Mouse (Mus musculus) embryonic facial prominence, embryonic 11.5 days (tissue): ENCODE measurements around the gene Syne2. TPM values are rescaled to one million over a fixed set of nuclear protein-coding genes. Genes with fewer than 3 reads are reported as not detected.

Experiments used
- ATAC-seq: fragments of 200-750 bp; cut with Nextera tagmentation; replicated peaks from 2 replicates; pipeline ENCODE4 v1.8.0; 2017; ENCODE audit warnings: low read depth; ENCODE audit not compliant: insufficient number of reproducible peaks, low FRiP score, low TSS enrichment
- DNase-seq: peaks from one replicate; pipeline ENCODE4 v3.0.0-alpha.2; 2015; ENCODE audit warnings: low spot score
- H3K27ac ChIP-seq: fragments of 300-500 bp; sonication (generic); replicated peaks from 2 replicates; pipeline ENCODE4 v1.5.1; 2014; ENCODE audit warnings: mild to moderate bottlenecking, low read depth, low read length, control low read depth
- H3K27me3 ChIP-seq: fragments of 300-500 bp; sonication (generic); 2 replicates; pipeline ENCODE4 v1.6.1; 2014; ENCODE audit warnings: mild to moderate bottlenecking, low read length, moderate library complexity, mixed read lengths; ENCODE audit not compliant: control insufficient read depth, insufficient read depth
- H3K36me3 ChIP-seq: fragments of 300-500 bp; sonication (generic); replicated peaks from 2 replicates; pipeline ENCODE4 v1.6.1; 2014; ENCODE audit warnings: low read depth, mild to moderate bottlenecking, low read length, moderate library complexity, mixed read lengths; ENCODE audit not compliant: control insufficient read depth, insufficient read depth
- H3K4me1 ChIP-seq: fragments of 300-500 bp; sonication (generic); 2 replicates; pipeline ENCODE4 v1.6.1; 2014; ENCODE audit warnings: low read length, mixed read lengths; ENCODE audit not compliant: control insufficient read depth, insufficient read depth
- H3K4me2 ChIP-seq: fragments of 300-500 bp; sonication (generic); 2 replicates; pipeline ENCODE4 v1.6.1; 2014; ENCODE audit warnings: low read depth, mild to moderate bottlenecking, control low read depth, low read length, moderate library complexity
- H3K4me3 ChIP-seq: fragments of 300-500 bp; sonication (generic); 2 replicates; pipeline ENCODE4 v1.5.1; 2014; ENCODE audit warnings: low read depth, low read length, control low read depth
- H3K9ac ChIP-seq: fragments of 300-500 bp; sonication (generic); replicated peaks from 2 replicates; pipeline ENCODE4 v1.6.1; 2014; ENCODE audit warnings: mild to moderate bottlenecking, control low read depth, low read length
- H3K9me3 ChIP-seq: fragments of 300-500 bp; sonication (generic); replicated peaks from 2 replicates; pipeline ENCODE4 v1.6.1; 2016; ENCODE audit warnings: mild to moderate bottlenecking, low read length, inconsistent platforms, mixed read lengths; ENCODE audit not compliant: control insufficient read depth
- WGBS: fragments of 180-500 bp; shearing (Covaris S2); extraction: QIAGEN DNeasy Blood & Tissue Kit; methylation state at CpG from one replicate; pipeline ENCODE4 v1.1.7; 2014; 5-methylcytosine and 5-hydroxymethylcytosine counted together
- polyA plus RNA-seq: library from polyadenylated mRNA; unstranded; fragments of >200 nt; fragmentation: Nextera tagmentation; extraction: Ambion mirVana; gene quantifications from 2 replicates; pipeline ENCODE4 v1.2.1, GENCODE M21; 2014

Syne2 gene
- polyA plus RNA-seq, 1 experiment from 2014 or later = 73.0 TPM

GRCm38 (mm10) chr12:76104596-76105351, 286.8 kb downstream of the Syne2 start:
- Histone ChIP-seq H3K27me3 (no peaks in the 10 kb centered on the region), H3K4me2 (no peak overlapping the region), H3K9me3 (no peaks in the 10 kb centered on the region), H3K36me3 (peaks cover 35% of the 10 kb centered on the region), H3K27ac (no peak overlapping the region), H3K4me3 (no peak overlapping the region), H3K9ac (no peak overlapping the region), H3K4me1 (no peaks in the 10 kb centered on the region)
- whole genome bisulfite sequencing = 92% methylated on average over 20 of the region's 20 CpGs
- no peak for ATAC-seq
- DNase-seq = no peak

- H3K27me3 ChIP-seq = no peaks in the 10 kb centered on the region
- H3K4me2 ChIP-seq = no peak overlapping the region
- no peak overlapping the region for H3K27ac ChIP-seq
- no peak overlapping the region for H3K9ac ChIP-seq
- no peak overlapping the region for H3K4me3 ChIP-seq
- no peaks in the 10 kb centered on the region for H3K4me1 ChIP-seq
- peaks cover 16% of the 10 kb centered on the region for H3K36me3 ChIP-seq
- DNase-seq (no peak), ATAC-seq (0 out of 2 replicates have a peak, but pooled peaks have one; percentile 27)
- WGBS = 93% methylated on average over 15 of the region's 15 CpGs
- H3K9me3 ChIP-seq = no peaks in the 10 kb centered on the region
Observed at GRCm38 (mm10) chr12:76109646-76110405, 291.9 kb downstream of the Syne2 start.

GRCm38 (mm10) chr12:76111046-76111445, 293.1 kb downstream of the Syne2 start:
- no peaks in the 10 kb centered on the region for H3K9me3 ChIP-seq
- no peak overlapping the region for H3K4me2 ChIP-seq
- 81% methylated on average over 3 of the region's 3 CpGs for WGBS
- peaks cover 6% of the 10 kb centered on the region for H3K36me3 ChIP-seq
- H3K4me1 ChIP-seq = no peaks in the 10 kb centered on the region
- ATAC-seq (peak; percentile 58; the same call in 1 of the 2 replicates), DNase-seq (no peak)
- no peaks in the 10 kb centered on the region for H3K27me3 ChIP-seq
- H3K27ac ChIP-seq = no peak overlapping the region
- H3K9ac ChIP-seq = no peak overlapping the region
- no peak overlapping the region for H3K4me3 ChIP-seq

- DNase-seq (no peak), ATAC-seq (no peak)
- no peaks in the 10 kb centered on the region for H3K27me3 ChIP-seq
- H3K36me3 ChIP-seq = no peaks in the 10 kb centered on the region
- no peak overlapping the region for H3K27ac ChIP-seq
- H3K4me3 ChIP-seq = no peak overlapping the region
- 59% methylated on average over 4 of the region's 4 CpGs for WGBS
- no peak overlapping the region for H3K4me2 ChIP-seq
- H3K9me3 ChIP-seq = no peaks in the 10 kb centered on the region
- no peaks in the 10 kb centered on the region for H3K4me1 ChIP-seq
- H3K9ac ChIP-seq = no peak overlapping the region
Observed at GRCm38 (mm10) chr12:76116577-76116976, 298.6 kb downstream of the Syne2 start.

GRCm38 (mm10) chr12:76117632-76118153, 299.8 kb downstream of the Syne2 start:
- no peaks in the 10 kb centered on the region for H3K36me3 ChIP-seq
- H3K4me1 ChIP-seq = no peaks in the 10 kb centered on the region
- no peak overlapping the region for H3K27ac ChIP-seq
- no peak overlapping the region for H3K4me2 ChIP-seq
- no peak overlapping the region for H3K9ac ChIP-seq
- DNase-seq = no peak
- H3K27me3 ChIP-seq = no peaks in the 10 kb centered on the region
- H3K9me3 ChIP-seq = no peaks in the 10 kb centered on the region
- H3K4me3 ChIP-seq = no peak overlapping the region
- ATAC-seq = no peak
- 64% methylated on average over 4 of the region's 4 CpGs for WGBS

- no peak overlapping the region for H3K9ac ChIP-seq
- no peaks in the 10 kb centered on the region for H3K36me3 ChIP-seq
- no peak for DNase-seq
- no peak overlapping the region for H3K27ac ChIP-seq
- H3K4me1 ChIP-seq = no peaks in the 10 kb centered on the region
- H3K27me3 ChIP-seq = no peaks in the 10 kb centered on the region
- H3K9me3 ChIP-seq = no peaks in the 10 kb centered on the region
- 87% methylated on average over 6 of the region's 6 CpGs for WGBS
- no peak overlapping the region for H3K4me2 ChIP-seq
- no peak for ATAC-seq
- no peak overlapping the region for H3K4me3 ChIP-seq
Observed at GRCm38 (mm10) chr12:76123223-76123622, 305.3 kb downstream of the Syne2 start.

- WGBS = 53% methylated on average over 3 of the region's 3 CpGs
Observed at GRCm38 (mm10) chr12:76128306-76128705, 310.4 kb downstream of the Syne2 start.

GRCm38 (mm10) chr12:76128831-76129230, 310.9 kb downstream of the Syne2 start:
- no peaks in the 10 kb centered on the region for H3K27me3 ChIP-seq
- no peak overlapping the region for H3K4me2 ChIP-seq
- no peak for DNase-seq
- WGBS = 81% methylated on average over 10 of the region's 10 CpGs
- no peak for ATAC-seq
- H3K27ac ChIP-seq = no peak overlapping the region
- H3K4me3 ChIP-seq = no peak overlapping the region
- no peaks in the 10 kb centered on the region for H3K4me1 ChIP-seq
- no peaks in the 10 kb centered on the region for H3K36me3 ChIP-seq
- no peaks in the 10 kb centered on the region for H3K9me3 ChIP-seq
- no peak overlapping the region for H3K9ac ChIP-seq

More at GRCm38 (mm10) chr12:76128306-76128705, 310.4 kb downstream of the Syne2 start:
- Histone ChIP-seq H3K27me3 (no peaks in the 10 kb centered on the region), H3K4me1 (no peaks in the 10 kb centered on the region), H3K9ac (no peak overlapping the region), H3K4me3 (no peak overlapping the region), H3K36me3 (no peaks in the 10 kb centered on the region), H3K4me2 (no peak overlapping the region), H3K9me3 (no peaks in the 10 kb centered on the region), H3K27ac (no peak overlapping the region)
- ATAC-seq = no peak
- no peak for DNase-seq
